Mouse (Mus musculus) CH12.LX (cell line): ENCODE measurements around the gene Neurod2. TPM values are rescaled to one million over a fixed set of nuclear protein-coding genes. Genes with fewer than 3 reads are reported as not detected.

Experiments
- DNase-seq: peaks from one replicate; pipeline ENCODE4 v3.0.0-alpha.2; 2013; ENCODE audit errors: extremely low read depth
- H3K27ac ChIP-seq: 2 replicates; pipeline ENCODE4 v1.5.1; 2012; ENCODE audit warnings: low read depth, mild to moderate bottlenecking, control low read depth, moderate library complexity; ENCODE audit not compliant: insufficient read depth
- H3K27me3 ChIP-seq: replicated peaks from 2 replicates; pipeline ENCODE3; 2012; ENCODE audit warnings: inconsistent platforms
- H3K36me3 ChIP-seq, 2 experiments: replicated peaks in 1 of 2; 2 replicates each; pipeline versions ENCODE3 to v1.6.1; 2012; ENCODE audit warnings: inconsistent platforms in 1 of 2, low read length in 1 of 2, mild to moderate bottlenecking in 1 of 2, mixed read lengths in 1 of 2, moderate library complexity in 1 of 2; ENCODE audit not compliant: control insufficient read depth in 1 of 2, insufficient read depth in 1 of 2
- H3K4me1 ChIP-seq, 2 experiments: 2 replicates each; pipeline ENCODE4 v1.6.1; 2012; ENCODE audit warnings: inconsistent platforms in 1 of 2, moderate library complexity in 1 of 2; ENCODE audit not compliant: insufficient read depth in 2 of 2, control insufficient read depth in 1 of 2
- H3K4me2 ChIP-seq: 2 replicates; pipeline ENCODE4 v1.6.1; 2012; ENCODE audit warnings: low read depth, mild to moderate bottlenecking, control low read depth; ENCODE audit not compliant: poor library complexity, insufficient read depth, severe bottlenecking
- H3K4me3 ChIP-seq, 3 experiments: fragments of 150-350 bp in 1 of 3; sonication (generic) in 1 of 3; replicated peaks in 1 of 3; 2 replicates each; pipeline versions ENCODE3 to v1.5.1; 2011 to 2012; ENCODE audit warnings: low read depth in 2 of 3, low read length in 2 of 3, mild to moderate bottlenecking in 2 of 3, moderate library complexity in 2 of 3, control low read depth in 1 of 3, improper control_type of control experiment in 1 of 3, inconsistent platforms in 1 of 3, mixed read lengths in 1 of 3; ENCODE audit not compliant: poor library complexity in 1 of 3
- H3K79me2 ChIP-seq: replicated peaks from 2 replicates; pipeline ENCODE4 v1.6.1; 2012; ENCODE audit warnings: mild to moderate bottlenecking, moderate library complexity; ENCODE audit not compliant: control insufficient read depth, poor library complexity, insufficient read depth, severe bottlenecking; ENCODE audit errors: extremely low read depth
- H3K9ac ChIP-seq: 2 replicates; pipeline ENCODE4 v1.6.1; 2012; ENCODE audit warnings: low read depth, mild to moderate bottlenecking, control low read depth, moderate library complexity; ENCODE audit not compliant: insufficient read depth
- H3K9me3 ChIP-seq: replicated peaks from 2 replicates; pipeline ENCODE3; 2012; ENCODE audit warnings: low read length, inconsistent platforms, mixed read lengths
- CHD2 ChIP-seq: IDR thresholded peaks from 2 replicates; pipeline ENCODE4 v1.6.1; 2011; ENCODE audit warnings: low read length, improper control_type of control experiment
- CTCF ChIP-seq, 2 experiments: IDR thresholded peaks in 1 of 2; conservative IDR thresholded peaks in 1 of 2; 2 replicates each; pipeline ENCODE4 v1.5.1; 2011 to 2012; ENCODE audit warnings: low read depth in 2 of 2, low read length in 2 of 2, improper control_type of control experiment in 1 of 2, inconsistent platforms in 1 of 2, mild to moderate bottlenecking in 1 of 2, moderate library complexity in 1 of 2
- E2F4 ChIP-seq: IDR thresholded peaks from 2 replicates; pipeline ENCODE4 v1.6.1; 2011; ENCODE audit warnings: low read depth, low read length, improper control_type of control experiment; ENCODE audit not compliant: insufficient replicate concordance
- ELF1 ChIP-seq: IDR thresholded peaks from 2 replicates; pipeline ENCODE4 v1.6.1; 2014; ENCODE audit warnings: low read depth, mild to moderate bottlenecking, inconsistent platforms, low read length, improper control_type of control experiment
- ETS1 ChIP-seq: conservative IDR thresholded peaks from 2 replicates; pipeline ENCODE4 v1.6.1; 2012; ENCODE audit warnings: low read depth, mild to moderate bottlenecking, inconsistent platforms, low read length, improper control_type of control experiment, moderate library complexity
- IRF4 ChIP-seq: IDR thresholded peaks from 2 replicates; pipeline ENCODE4 v1.6.1; 2014; ENCODE audit warnings: low read depth, mild to moderate bottlenecking, inconsistent platforms, low read length, improper control_type of control experiment
- JUN ChIP-seq: IDR thresholded peaks from 2 replicates; pipeline ENCODE4 v1.6.1; 2011; ENCODE audit warnings: low read depth, mild to moderate bottlenecking, low read length, improper control_type of control experiment, moderate library complexity; ENCODE audit not compliant: insufficient read depth
- KAT2A ChIP-seq: IDR thresholded peaks from 2 replicates; pipeline ENCODE4 v1.6.1; 2012; ENCODE audit warnings: low read length, improper control_type of control experiment, inconsistent platforms; ENCODE audit not compliant: insufficient replicate concordance
- NRF1 ChIP-seq: IDR thresholded peaks from 2 replicates; pipeline ENCODE4 v1.6.1; 2014; ENCODE audit warnings: low read depth, mild to moderate bottlenecking, inconsistent platforms, low read length, improper control_type of control experiment, moderate library complexity
- POLR2A ChIP-seq: IDR thresholded peaks from 2 replicates; pipeline ENCODE4 v1.6.1; 2011; ENCODE audit warnings: low read depth, mild to moderate bottlenecking, improper control_type of control experiment, low read length
- POLR2AphosphoS2 ChIP-seq: IDR thresholded peaks from 2 replicates; pipeline ENCODE4 v1.6.1; 2011; ENCODE audit warnings: low read depth, low read length, improper control_type of control experiment
- SMC3 ChIP-seq: IDR thresholded peaks from 2 replicates; pipeline ENCODE4 v1.6.1; 2011; ENCODE audit warnings: low read depth, low read length, improper control_type of control experiment
- TBP ChIP-seq: conservative IDR thresholded peaks from 2 replicates; pipeline ENCODE4 v1.6.1; 2011; ENCODE audit warnings: low read depth, low read length, improper control_type of control experiment
- TCF12 ChIP-seq: IDR thresholded peaks from 2 replicates; pipeline ENCODE4 v1.6.1; 2014; ENCODE audit warnings: low read depth, mild to moderate bottlenecking, inconsistent platforms, low read length, improper control_type of control experiment
- UBTF ChIP-seq: IDR thresholded peaks from 2 replicates; pipeline ENCODE4 v1.6.1; 2012; ENCODE audit warnings: low read depth, mild to moderate bottlenecking, inconsistent platforms, low read length, improper control_type of control experiment, moderate library complexity
- USF1 ChIP-seq: IDR thresholded peaks from 2 replicates; pipeline ENCODE4 v1.6.1; 2014; ENCODE audit warnings: low read depth, mild to moderate bottlenecking, inconsistent platforms, low read length, improper control_type of control experiment
- ZKSCAN1 ChIP-seq: IDR thresholded peaks from 2 replicates; pipeline ENCODE4 v1.6.1; 2012; ENCODE audit warnings: low read depth, inconsistent platforms, low read length, improper control_type of control experiment, borderline replicate concordance
- ZMIZ1 ChIP-seq: IDR thresholded peaks from 2 replicates; pipeline ENCODE4 v1.6.1; 2012; ENCODE audit warnings: low read depth, mild to moderate bottlenecking, inconsistent platforms, low read length, improper control_type of control experiment
- ZNF384 ChIP-seq: IDR thresholded peaks from 2 replicates; pipeline ENCODE4 v1.6.1; 2012; ENCODE audit warnings: low read depth, low read length, improper control_type of control experiment, inconsistent platforms
- dilution Hi-C: fragments of 300-500 bp; cut with MboI; formaldehyde crosslinking; loops from 2 replicates; pipeline ENCODE4 v1.14.3; 2020; ENCODE audit warnings: low sequenced_read_pairs; ENCODE audit not compliant: extremely low pct_unique_long_range_greater_than_20kb, extremely low pct_ligation_motif_present
- in situ Hi-C: fragments of 300-500 bp; cut with MboI; formaldehyde crosslinking; loops from 3 replicates; pipeline ENCODE4 v1.14.3; 2019; ENCODE audit warnings: low sequenced_read_pairs, low pct_ligation_motif_present, low pct_unique_long_range_greater_than_20kb, mixed read lengths
- polyA plus RNA-seq: library from polyadenylated mRNA; unstranded; fragments of >175 nt; gene quantifications from 2 replicates; pipeline ENCODE4 v1.2.1, GENCODE M21; 2012; ENCODE audit warnings: low read depth; ENCODE audit not compliant: insufficient read length
- total RNA-seq, 2 experiments: library from RNA; depleted of rRNA; stranded (reverse); fragments of 300-350 nt in 1 of 2; fragments of >200 nt in 1 of 2; gene quantifications; 2 replicates each; pipeline ENCODE4 v1.2.3; 2012 to 2014

Gene Neurod2
- total and polyA plus RNA-seq, 3 experiments: not detected

- TF ChIP-seq ELF1: no peak
- no peak for TF ChIP-seq TBP
- no peak for TF ChIP-seq USF1
- no peak for TF ChIP-seq POLR2AphosphoS2
- TF ChIP-seq POLR2A: no peak
- TF ChIP-seq, all 38 proteins: peak for 0
- Histone ChIP-seq H3K9me3 (peaks cover 25% of the 10 kb centered on the region), H3K4me1 (peaks cover 0 to 3% of the 10 kb centered on the region in 2 experiments; a peak in 1 of 4 replicates), H3K4me2 (no peak overlapping the region), H3K27me3 (peaks cover 80% of the 10 kb centered on the region), H3K27ac (no peak overlapping the region), H3K79me2 (no peaks in the 10 kb centered on the region), H3K9ac (no peak overlapping the region), H3K4me3 (no peak overlapping the region), H3K36me3 (no peaks in the 10 kb centered on the region)
- in situ Hi-C loops (loop anchor here (25.0 kb wide), 1 partner anchor 310 kb away; the partner anchor contains the start of genes Gm12355, Gsdma2 and Gsdma3), dilution Hi-C loops (no loop called here)
- DNase-seq: no peak
These were observed 2.1 kb downstream of the Neurod2 start for GRCm38 (mm10) chr11:98327136-98328030.

- Histone ChIP-seq H3K27me3 (peaks cover 80% of the 10 kb centered on the region), H3K9ac (no peak overlapping the region), H3K79me2 (no peaks in the 10 kb centered on the region), H3K27ac (no peak overlapping the region), H3K4me3 (no peak overlapping the region), H3K4me1 (peaks cover 0 to 3% of the 10 kb centered on the region in 2 experiments; a peak in 1 of 4 replicates), H3K9me3 (peaks cover 24% of the 10 kb centered on the region), H3K36me3 (no peaks in the 10 kb centered on the region), H3K4me2 (no peak overlapping the region)
- DNase-seq: no peak
- in situ Hi-C loops: loop anchor here (25.0 kb wide), 1 partner anchor 311 kb away; the partner anchor contains the start of genes Gm12355, Gsdma2 and Gsdma3
- no peak for TF ChIP-seq TCF12
- no peak for TF ChIP-seq CHD2
- no peak for TF ChIP-seq POLR2A
- TF ChIP-seq CTCF (conservative IDR thresholded peaks at IDR 0.05 in 1 of 2, IDR thresholded peaks at IDR 0.05 in 1 of 2; ENCODE audit: low read depth in 2 of 2, low read length in 2 of 2): no peak
- TF ChIP-seq ZMIZ1: no peak
- TF ChIP-seq E2F4: no peak
- no peak for TF ChIP-seq NRF1
- no peak for TF ChIP-seq ZKSCAN1
- no peak for TF ChIP-seq KAT2A
- TF ChIP-seq JUN: no peak
- TF ChIP-seq SMC3: no peak
- TF ChIP-seq IRF4: no peak
- TF ChIP-seq POLR2AphosphoS2: no peak
- TF ChIP-seq ZNF384: no peak
- no peak for TF ChIP-seq UBTF
- no peak for TF ChIP-seq ETS1
- dilution Hi-C loops: no loop called here
These were observed 2.7 kb downstream of the Neurod2 start for GRCm38 (mm10) chr11:98326741-98327135.
